Mouse (Mus musculus): ENCODE results near the gene Synpo2. TPM values are rescaled to one million over a fixed set of nuclear protein-coding genes. Genes with fewer than 3 reads are reported as not detected.

Synpo2 gene
- polyA plus RNA-seq, 1 experiment from 2014 or later, result 0.23 TPM

GRCm38 (mm10) chr3:123187370-123188124 lies 48.4 kb downstream of the Synpo2 start:
- H3K4me3 ChIP-seq (ENCODE audit: inconsistent target), result no peak overlapping the region
- no peaks in the 10 kb centered on the region for H3K36me3 ChIP-seq (ENCODE audit: inconsistent target)
- H3K79me2 ChIP-seq (ENCODE audit: inconsistent target), result no peaks in the 10 kb centered on the region
- 86% methylated on average over 15 of the region's 15 CpGs for WGBS (ENCODE audit: missing documents)
- no peak overlapping the region for H3K27ac ChIP-seq

- 94% methylated on average over 10 of the region's 10 CpGs for WGBS (ENCODE audit: missing documents)
- Histone ChIP-seq H3K27ac (no peak overlapping the region), H3K79me2 (ENCODE audit: inconsistent target) (no peaks in the 10 kb centered on the region), H3K4me3 (ENCODE audit: inconsistent target) (no peak overlapping the region), H3K36me3 (ENCODE audit: inconsistent target) (no peaks in the 10 kb centered on the region)
Observed at GRCm38 (mm10) chr3:123185238-123185925, 50.6 kb downstream of the Synpo2 start.

- Histone ChIP-seq H3K36me3 (ENCODE audit: inconsistent target) (no peaks in the 10 kb centered on the region), H3K4me3 (ENCODE audit: inconsistent target) (no peak overlapping the region), H3K27ac (no peak overlapping the region), H3K79me2 (ENCODE audit: inconsistent target) (no peaks in the 10 kb centered on the region)
- 93% methylated on average over 10 of the region's 10 CpGs for WGBS (ENCODE audit: missing documents)
Observed at GRCm38 (mm10) chr3:123184281-123184680, 51.7 kb downstream of the Synpo2 start.

- H3K79me2 ChIP-seq (ENCODE audit: inconsistent target), result no peaks in the 10 kb centered on the region
- no peak overlapping the region for H3K27ac ChIP-seq
- 93% methylated on average over 8 of the region's 8 CpGs for WGBS (ENCODE audit: missing documents)
- H3K4me3 ChIP-seq (ENCODE audit: inconsistent target), result no peak overlapping the region
- H3K36me3 ChIP-seq (ENCODE audit: inconsistent target), result no peaks in the 10 kb centered on the region
Observed at GRCm38 (mm10) chr3:123179508-123179907, 56.4 kb downstream of the Synpo2 start.

GRCm38 (mm10) chr3:123179041-123179440 lies 56.9 kb downstream of the Synpo2 start:
- no peak overlapping the region for H3K4me3 ChIP-seq (ENCODE audit: inconsistent target)
- no peaks in the 10 kb centered on the region for H3K79me2 ChIP-seq (ENCODE audit: inconsistent target)
- 94% methylated on average over 5 of the region's 5 CpGs for WGBS (ENCODE audit: missing documents)
- H3K27ac ChIP-seq, result no peak overlapping the region
- H3K36me3 ChIP-seq (ENCODE audit: inconsistent target), result no peaks in the 10 kb centered on the region

GRCm38 (mm10) chr3:123178420-123178819 lies 57.5 kb downstream of the Synpo2 start:
- no peak overlapping the region for H3K4me3 ChIP-seq (ENCODE audit: inconsistent target)
- no peaks in the 10 kb centered on the region for H3K79me2 ChIP-seq (ENCODE audit: inconsistent target)
- 69% methylated on average over 4 of the region's 4 CpGs for WGBS (ENCODE audit: missing documents)
- no peaks in the 10 kb centered on the region for H3K36me3 ChIP-seq (ENCODE audit: inconsistent target)
- H3K27ac ChIP-seq, result no peak overlapping the region

- WGBS (ENCODE audit: missing documents), result 70% methylated on average over 18 of the region's 19 CpGs
- no peaks in the 10 kb centered on the region for H3K79me2 ChIP-seq (ENCODE audit: inconsistent target)
- no peak overlapping the region for H3K27ac ChIP-seq
- no peak overlapping the region for H3K4me3 ChIP-seq (ENCODE audit: inconsistent target)
- H3K36me3 ChIP-seq (ENCODE audit: inconsistent target), result no peaks in the 10 kb centered on the region
Observed at GRCm38 (mm10) chr3:123176366-123177334, 59.3 kb downstream of the Synpo2 start.

GRCm38 (mm10) chr3:123175142-123175541 lies 60.8 kb downstream of the Synpo2 start:
- Histone ChIP-seq H3K79me2 (ENCODE audit: inconsistent target) (no peaks in the 10 kb centered on the region), H3K4me3 (ENCODE audit: inconsistent target) (no peak overlapping the region), H3K36me3 (ENCODE audit: inconsistent target) (no peaks in the 10 kb centered on the region), H3K27ac (no peak overlapping the region)
- WGBS (ENCODE audit: missing documents), result 92% methylated on average over 7 of the region's 7 CpGs

GRCm38 (mm10) chr3:123174379-123174697 lies 61.6 kb downstream of the Synpo2 start:
- Histone ChIP-seq H3K36me3 (ENCODE audit: inconsistent target) (no peaks in the 10 kb centered on the region), H3K79me2 (ENCODE audit: inconsistent target) (no peaks in the 10 kb centered on the region), H3K4me3 (ENCODE audit: inconsistent target) (no peak overlapping the region), H3K27ac (0 out of 2 replicates have a peak overlapping the region, but pooled peaks have one; percentile 2)
- WGBS (ENCODE audit: missing documents), result 59% methylated on average over 8 of the region's 8 CpGs

- Histone ChIP-seq H3K36me3 (ENCODE audit: inconsistent target) (no peaks in the 10 kb centered on the region), H3K27ac (0 out of 2 replicates have a peak overlapping the region, but pooled peaks have one; percentile 2), H3K79me2 (ENCODE audit: inconsistent target) (no peaks in the 10 kb centered on the region), H3K4me3 (ENCODE audit: inconsistent target) (no peak overlapping the region)
- WGBS (ENCODE audit: missing documents), result 71% methylated on average over 21 of the region's 21 CpGs
Observed at GRCm38 (mm10) chr3:123173553-123174378, 62.2 kb downstream of the Synpo2 start.

GRCm38 (mm10) chr3:123172151-123172550 lies 63.8 kb downstream of the Synpo2 start:
- H3K27ac ChIP-seq, result no peak overlapping the region
- no peaks in the 10 kb centered on the region for H3K79me2 ChIP-seq (ENCODE audit: inconsistent target)
- H3K4me3 ChIP-seq (ENCODE audit: inconsistent target), result no peak overlapping the region
- WGBS (ENCODE audit: missing documents), result 92% methylated on average over 5 of the region's 5 CpGs
- no peaks in the 10 kb centered on the region for H3K36me3 ChIP-seq (ENCODE audit: inconsistent target)

GRCm38 (mm10) chr3:123169398-123169797 lies 66.6 kb downstream of the Synpo2 start:
- Histone ChIP-seq H3K36me3 (ENCODE audit: inconsistent target) (no peaks in the 10 kb centered on the region), H3K4me3 (ENCODE audit: inconsistent target) (no peak overlapping the region), H3K79me2 (ENCODE audit: inconsistent target) (no peaks in the 10 kb centered on the region), H3K27ac (no peak overlapping the region)
- WGBS (ENCODE audit: missing documents), result 83% methylated on average over 4 of the region's 4 CpGs

GRCm38 (mm10) chr3:123168815-123169214 lies 67.1 kb downstream of the Synpo2 start:
- no peaks in the 10 kb centered on the region for H3K79me2 ChIP-seq (ENCODE audit: inconsistent target)
- 10% methylated on average over 5 of the region's 5 CpGs for WGBS (ENCODE audit: missing documents)
- no peak overlapping the region for H3K4me3 ChIP-seq (ENCODE audit: inconsistent target)
- no peak overlapping the region for H3K27ac ChIP-seq
- H3K36me3 ChIP-seq (ENCODE audit: inconsistent target), result no peaks in the 10 kb centered on the region

GRCm38 (mm10) chr3:123166450-123166849 lies 69.5 kb downstream of the Synpo2 start:
- Histone ChIP-seq H3K27ac (no peak overlapping the region), H3K79me2 (ENCODE audit: inconsistent target) (no peaks in the 10 kb centered on the region), H3K36me3 (ENCODE audit: inconsistent target) (no peaks in the 10 kb centered on the region), H3K4me3 (ENCODE audit: inconsistent target) (no peak overlapping the region)
- WGBS (ENCODE audit: missing documents), result 74% methylated on average over 5 of the region's 5 CpGs

Measured in macrophage (primary cell).